Mouse (Mus musculus) heart, adult 2 months (tissue): ENCODE data around the gene Luc7l3.

Experiments
- CTCF ChIP-seq: fragments of 200-600 bp; IDR thresholded peaks from 2 replicates; pipeline ENCODE4 v1.8.1; 2022; ENCODE audit warnings: antibody characterized with exemption, mild to moderate bottlenecking, moderate library complexity
- EP300 ChIP-seq: fragments of 200-500 bp; IDR thresholded peaks from 2 replicates; pipeline ENCODE4 v1.6.1; 2011; ENCODE audit warnings: low read depth, low read length, control low read depth; ENCODE audit not compliant: insufficient read depth

DNA sequence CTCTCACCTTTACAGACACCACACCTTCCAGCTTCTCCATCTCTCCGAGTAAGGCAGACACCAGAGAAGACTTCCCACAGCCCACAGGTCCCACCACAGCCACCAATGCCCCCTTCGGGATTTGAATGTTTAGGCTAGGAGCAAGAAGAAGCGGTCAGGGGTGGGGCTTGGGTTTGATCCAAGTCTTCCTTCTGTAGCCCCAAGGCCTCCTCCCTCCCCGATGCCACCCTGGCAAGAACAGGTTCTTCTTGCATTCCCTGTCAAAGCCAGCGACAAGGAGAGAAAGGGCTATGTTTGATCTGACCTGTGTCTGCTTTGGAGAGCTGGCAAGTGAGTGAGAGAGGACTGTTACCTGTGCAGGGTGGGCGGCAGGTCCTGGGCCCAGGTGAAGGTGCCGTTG, 41.9 kb upstream of the Luc7l3 start:
- TF ChIP-seq CTCF (no peak), EP300 (no peak)
